Mouse (Mus musculus) heart, postnatal 36 days (tissue): ENCODE measurements around the gene Pald1. TPM values are rescaled to one million over a fixed set of nuclear protein-coding genes. Genes with fewer than 3 reads are reported as not detected.

Source experiments
- total RNA-seq, 2 experiments: library from RNA; stranded (reverse); gene quantifications; 2 replicates each; pipeline ENCODE4 v1.2.3; 2021

Pald1 gene
- total RNA-seq, 2 experiments from 2014 or later: 19.9 to 21.6 TPM

Other genes with a start within 250 kb of the Pald1 start
- gene Sgpl1, start 235.8 kb downstream of the Pald1 start, total RNA-seq: 10 to 100 TPM; 17.8 to 19.8 TPM
- gene Tbata, start 211.6 kb downstream of the Pald1 start, total RNA-seq: not detected
- gene Adamts14, start 110.1 kb downstream of the Pald1 start, total RNA-seq: 1 to 10 TPM in 1 of 2 experiments, under 1 TPM in 1; 0.83 to 1.9 TPM
- under 1 TPM in 1 of 2 experiments, not detected in 1; 0.11 TPM for gene Prf1, start 85.7 kb downstream of the Pald1 start, total RNA-seq
- gene Nodal, start 34.4 kb upstream of the Pald1 start, total RNA-seq: under 1 TPM in 1 of 2 experiments, not detected in 1; 0.11 TPM
- 10 to 100 TPM; 65.4 to 74.1 TPM for gene Eif4ebp2, start 69.1 kb upstream of the Pald1 start, total RNA-seq
- gene Lrrc20, start 92.3 kb upstream of the Pald1 start, total RNA-seq: 10 to 100 TPM; 29.5 to 31.6 TPM
- gene Npffr1, start 212.0 kb upstream of the Pald1 start, total RNA-seq: not detected